Mouse (Mus musculus): ENCODE measurements at regions not wholly inside any gene's neighbourhood (a gene's known extent, or its start where the extent isn't known, plus 50 kb on each side); places are given as distances from the start of the nearest gene placed in this dataset.

GRCm38 (mm10) chr17:45836731-45837130 lies 103.1 kb upstream of the 1600014C23Rik start:
- no peak for TF ChIP-seq POLR2AphosphoS2 (IDR thresholded peaks at IDR 0.05; ENCODE audit: low read depth, low read length)
- TF ChIP-seq ZKSCAN1 (IDR thresholded peaks at IDR 0.05; ENCODE audit: borderline replicate concordance, low read depth, low read length): no peak
- TF ChIP-seq POLR2A (IDR thresholded peaks at IDR 0.05; ENCODE audit: low read depth, low read length): no peak
- no peak for TF ChIP-seq IRF4 (IDR thresholded peaks at IDR 0.05; ENCODE audit: low read depth, low read length)
- TF ChIP-seq ZNF384 (IDR thresholded peaks at IDR 0.05; ENCODE audit: low read depth, low read length): no peak
- TF ChIP-seq SMC3 (IDR thresholded peaks at IDR 0.05; ENCODE audit: low read depth, low read length): no peak
- no peak for TF ChIP-seq CTCF (conservative IDR thresholded peaks at IDR 0.05 in 1 of 2, IDR thresholded peaks at IDR 0.05 in 1 of 2; ENCODE audit: low read depth in 2 of 2, low read length in 2 of 2)

Measured in CH12.LX (cell line).